Mouse (Mus musculus): ENCODE measurements around the gene Gimap1. TPM values are rescaled to one million over a fixed set of nuclear protein-coding genes. Genes with fewer than 3 reads are reported as not detected.

Gimap1 gene
- total and polyA plus RNA-seq, 3 experiments: not detected

- no peak overlapping the region for H3K27ac ChIP-seq (ENCODE audit: control insufficient read depth, low read depth, low read length)
- H3K27me3 ChIP-seq (ENCODE audit: control insufficient read depth in 1 of 2, insufficient read depth in 2 of 2, low read length in 2 of 2): no peaks in the 10 kb centered on the region
- H3K9ac ChIP-seq (ENCODE audit: control insufficient read depth, low read depth, low read length, poor library complexity, severe bottlenecking): no peak overlapping the region
These were observed 38.4 kb upstream of the Gimap1 start for GRCm38 (mm10) chr6:48700251-48701075.

GRCm38 (mm10) chr6:48702146-48702545 lies 36.7 kb upstream of the Gimap1 start:
- Histone ChIP-seq H3K27ac (ENCODE audit: control insufficient read depth, low read depth, low read length) (no peak overlapping the region), H3K9ac (ENCODE audit: control insufficient read depth, low read depth, low read length, poor library complexity, severe bottlenecking) (no peak overlapping the region), H3K4me1 (ENCODE audit: control insufficient read depth in 1 of 2, insufficient read depth in 2 of 2, low read length in 2 of 2) (no peaks in the 10 kb centered on the region), H3K36me3 (ENCODE audit: control insufficient read depth in 1 of 2, insufficient read depth in 2 of 2, low read length in 2 of 2) (no peaks in the 10 kb centered on the region), H3K27me3 (ENCODE audit: control insufficient read depth in 1 of 2, insufficient read depth in 2 of 2, low read length in 2 of 2) (peaks cover 0 to 2% of the 10 kb centered on the region in 2 experiments; a peak in 1 of 4 replicates), H3K4me3 (ENCODE audit: control insufficient read depth in 1 of 2, insufficient read depth in 1 of 2, low read depth in 2 of 2, low read length in 2 of 2) (no peak overlapping the region), H3K9me3 (replicated peaks; ENCODE audit: insufficient read depth, low read length) (no peaks in the 10 kb centered on the region), H3K79me2 (ENCODE audit: control insufficient read depth, insufficient read depth, low read length, poor library complexity) (no peaks in the 10 kb centered on the region)
- DNase-seq (ENCODE audit: low read depth, low spot score): no peak
- TF ChIP-seq RCOR1 (IDR thresholded peaks at IDR 0.05; ENCODE audit: low read depth, low read length): no peak
- TF ChIP-seq BHLHE40 (IDR thresholded peaks at IDR 0.05; ENCODE audit: borderline replicate concordance, low read depth, low read length): no peak
- TF ChIP-seq HCFC1 (IDR thresholded peaks at IDR 0.05; ENCODE audit: low read depth, low read length): no peak
- no peak for TF ChIP-seq ELF1 (IDR thresholded peaks at IDR 0.05; ENCODE audit: low read depth, low read length)
- TF ChIP-seq E2F4 (IDR thresholded peaks at IDR 0.05; ENCODE audit: borderline replicate concordance, low read depth, low read length): no peak
- no peak for TF ChIP-seq MAZ (IDR thresholded peaks at IDR 0.05; ENCODE audit: low read depth, low read length)
- no peak for TF ChIP-seq JUND (IDR thresholded peaks at IDR 0.05; ENCODE audit: low read depth, low read length)

More at GRCm38 (mm10) chr6:48700251-48701075, 38.4 kb upstream of the Gimap1 start:
- Histone ChIP-seq H3K4me3 (ENCODE audit: control insufficient read depth in 1 of 2, insufficient read depth in 1 of 2, low read depth in 2 of 2, low read length in 2 of 2) (no peak overlapping the region), H3K9me3 (replicated peaks; ENCODE audit: insufficient read depth, low read length) (no peaks in the 10 kb centered on the region), H3K4me1 (ENCODE audit: control insufficient read depth in 1 of 2, insufficient read depth in 2 of 2, low read length in 2 of 2) (no peaks in the 10 kb centered on the region), H3K79me2 (ENCODE audit: control insufficient read depth, insufficient read depth, low read length, poor library complexity) (no peaks in the 10 kb centered on the region), H3K36me3 (ENCODE audit: control insufficient read depth in 1 of 2, insufficient read depth in 2 of 2, low read length in 2 of 2) (no peaks in the 10 kb centered on the region)
- DNase-seq (ENCODE audit: low read depth, low spot score): peak; percentile 13
- no peak for TF ChIP-seq HCFC1 (IDR thresholded peaks at IDR 0.05; ENCODE audit: low read depth, low read length)
- no peak for TF ChIP-seq RAD21 (IDR thresholded peaks at IDR 0.05; ENCODE audit: low read depth, low read length)
- TF ChIP-seq NRF1 (IDR thresholded peaks at IDR 0.05; ENCODE audit: insufficient read depth, low read depth, low read length, poor library complexity, severe bottlenecking): no peak
- TF ChIP-seq MAZ (IDR thresholded peaks at IDR 0.05; ENCODE audit: low read depth, low read length): no peak
- no peak for TF ChIP-seq POLR2AphosphoS2 (IDR thresholded peaks at IDR 0.05; ENCODE audit: low read length)
- TF ChIP-seq MYC (IDR thresholded peaks at IDR 0.05; ENCODE audit: low read depth, low read length): no peak
- no peak for TF ChIP-seq MAX (IDR thresholded peaks at IDR 0.05; ENCODE audit: low read length)
- TF ChIP-seq MXI1 (IDR thresholded peaks at IDR 0.05; ENCODE audit: low read depth, low read length): no peak
- no peak for TF ChIP-seq GABPA (IDR thresholded peaks at IDR 0.05; ENCODE audit: low read depth, low read length)
- no peak for TF ChIP-seq SMC3 (IDR thresholded peaks at IDR 0.05; ENCODE audit: low read depth, low read length)
- no peak for TF ChIP-seq MEF2A (IDR thresholded peaks at IDR 0.05; ENCODE audit: extremely low read depth, insufficient replicate concordance, low read depth, low read length, poor library complexity, severe bottlenecking)
- no peak for TF ChIP-seq ELF1 (IDR thresholded peaks at IDR 0.05; ENCODE audit: low read depth, low read length)
- TF ChIP-seq E2F4 (IDR thresholded peaks at IDR 0.05; ENCODE audit: borderline replicate concordance, low read depth, low read length): no peak
- no peak for TF ChIP-seq ZNF384 (IDR thresholded peaks at IDR 0.05; ENCODE audit: low read depth, low read length)
- no peak for TF ChIP-seq ZMIZ1 (IDR thresholded peaks at IDR 0.05; ENCODE audit: low read depth, low read length)
- no peak for TF ChIP-seq EP300 (IDR thresholded peaks at IDR 0.05; ENCODE audit: low read depth in 1 of 2, low read length in 2 of 2)
- TF ChIP-seq ZKSCAN1 (IDR thresholded peaks at IDR 0.05; ENCODE audit: low read depth, low read length): no peak
- no peak for TF ChIP-seq RCOR1 (IDR thresholded peaks at IDR 0.05; ENCODE audit: low read depth, low read length)
- no peak for TF ChIP-seq TCF12 (IDR thresholded peaks at IDR 0.05; ENCODE audit: low read depth, low read length)
- no peak for TF ChIP-seq GATA1 (IDR thresholded peaks at IDR 0.05; ENCODE audit: low read depth, low read length)
